Mouse (Mus musculus) myocyte (in vitro differentiated cells): Measurements from ENCODE around the gene Hoxa13. TPM values are rescaled to one million over a fixed set of nuclear protein-coding genes. Genes with fewer than 3 reads are reported as not detected.

Experiments used
- H3K27me3 ChIP-seq: one replicate; pipeline ENCODE4 v1.6.1; 2011; ENCODE audit not compliant: control insufficient read depth, insufficient read depth, insufficient read length
- H3K36me3 ChIP-seq: one replicate; pipeline ENCODE4 v1.6.1; 2011; ENCODE audit not compliant: control insufficient read depth, insufficient read depth
- H3K4me2 ChIP-seq: one replicate; pipeline ENCODE4 v1.6.1; 2011; ENCODE audit warnings: low read depth, control low read depth
- H3K4me3 ChIP-seq: one replicate; pipeline ENCODE4 v1.5.1; 2011; ENCODE audit warnings: mild to moderate bottlenecking, control low read depth, moderate library complexity
- H3K79me2 ChIP-seq: one replicate; pipeline ENCODE4 v1.6.1; 2011; ENCODE audit not compliant: control insufficient read depth, insufficient read depth
- H3ac ChIP-seq: one replicate; pipeline ENCODE4 v1.6.1; 2011; ENCODE audit not compliant: control insufficient read depth, insufficient read length
- CEBPB ChIP-seq: IDR thresholded peaks from 2 replicates; pipeline ENCODE4 v1.6.1; 2011; ENCODE audit warnings: mild to moderate bottlenecking, moderate library complexity; ENCODE audit not compliant: poor library complexity, insufficient read depth, severe bottlenecking
- E2F4 ChIP-seq: IDR thresholded peaks from one replicate; pipeline ENCODE4 v1.6.1; 2011; ENCODE audit warnings: mild to moderate bottlenecking, control low read depth, moderate library complexity; ENCODE audit not compliant: insufficient read depth
- MAX ChIP-seq: IDR thresholded peaks from one replicate; pipeline ENCODE4 v1.6.1; 2011; ENCODE audit warnings: low read depth, mild to moderate bottlenecking, control low read depth
- MYOD1 ChIP-seq, 3 experiments: IDR thresholded peaks; one replicate each; pipeline ENCODE4 v1.6.1; 2011; ENCODE audit warnings: control low read depth in 2 of 3, low read depth in 2 of 3, mild to moderate bottlenecking in 2 of 3, moderate library complexity in 1 of 3; ENCODE audit not compliant: insufficient read length in 2 of 3, control insufficient read depth in 1 of 3
- MYOG ChIP-seq, 3 experiments: IDR thresholded peaks; one replicate each; pipeline ENCODE4 v1.6.1; 2011; ENCODE audit warnings: control low read depth in 2 of 3, low read depth in 2 of 3, mild to moderate bottlenecking in 2 of 3; ENCODE audit not compliant: insufficient read length in 2 of 3, control insufficient read depth in 1 of 3, insufficient read depth in 1 of 3
- POLR2A ChIP-seq: IDR thresholded peaks from one replicate; pipeline ENCODE4 v1.6.1; 2011; ENCODE audit warnings: low read depth, mild to moderate bottlenecking, control low read depth, moderate library complexity; ENCODE audit not compliant: insufficient read length
- POLR2AphosphoS2 ChIP-seq: IDR thresholded peaks from one replicate; pipeline ENCODE4 v1.6.1; 2011; ENCODE audit warnings: low read depth, control low read depth; ENCODE audit not compliant: insufficient read length
- REST ChIP-seq: IDR thresholded peaks from one replicate; pipeline ENCODE4 v1.6.1; 2011; ENCODE audit warnings: mild to moderate bottlenecking, control low read depth, moderate library complexity; ENCODE audit not compliant: insufficient read depth, insufficient read length
- SRF ChIP-seq: IDR thresholded peaks from one replicate; pipeline ENCODE4 v1.6.1; 2011; ENCODE audit warnings: low read depth; ENCODE audit not compliant: control insufficient read depth, insufficient read length
- TCF12 ChIP-seq: IDR thresholded peaks from one replicate; pipeline ENCODE4 v1.6.1; 2011; ENCODE audit warnings: mild to moderate bottlenecking, control low read depth; ENCODE audit not compliant: poor library complexity, insufficient read depth, severe bottlenecking
- TCF3 ChIP-seq: IDR thresholded peaks from one replicate; pipeline ENCODE4 v1.6.1; 2011; ENCODE audit warnings: low read depth, control low read depth; ENCODE audit not compliant: insufficient read length
- USF1 ChIP-seq: IDR thresholded peaks from one replicate; pipeline ENCODE4 v1.6.1; 2011; ENCODE audit warnings: low read depth, mild to moderate bottlenecking, control low read depth, moderate library complexity
- polyA plus RNA-seq: library from polyadenylated mRNA; unstranded; fragments of >200 nt; fragmentation: generic; extraction: Trizol; gene quantifications from one replicate; pipeline ENCODE4 v1.2.1, GENCODE M21; 2012; ENCODE audit warnings: missing spikeins

Gene Hoxa13
- polyA plus RNA-seq, 1 experiment, result 0.72 TPM

DNA sequence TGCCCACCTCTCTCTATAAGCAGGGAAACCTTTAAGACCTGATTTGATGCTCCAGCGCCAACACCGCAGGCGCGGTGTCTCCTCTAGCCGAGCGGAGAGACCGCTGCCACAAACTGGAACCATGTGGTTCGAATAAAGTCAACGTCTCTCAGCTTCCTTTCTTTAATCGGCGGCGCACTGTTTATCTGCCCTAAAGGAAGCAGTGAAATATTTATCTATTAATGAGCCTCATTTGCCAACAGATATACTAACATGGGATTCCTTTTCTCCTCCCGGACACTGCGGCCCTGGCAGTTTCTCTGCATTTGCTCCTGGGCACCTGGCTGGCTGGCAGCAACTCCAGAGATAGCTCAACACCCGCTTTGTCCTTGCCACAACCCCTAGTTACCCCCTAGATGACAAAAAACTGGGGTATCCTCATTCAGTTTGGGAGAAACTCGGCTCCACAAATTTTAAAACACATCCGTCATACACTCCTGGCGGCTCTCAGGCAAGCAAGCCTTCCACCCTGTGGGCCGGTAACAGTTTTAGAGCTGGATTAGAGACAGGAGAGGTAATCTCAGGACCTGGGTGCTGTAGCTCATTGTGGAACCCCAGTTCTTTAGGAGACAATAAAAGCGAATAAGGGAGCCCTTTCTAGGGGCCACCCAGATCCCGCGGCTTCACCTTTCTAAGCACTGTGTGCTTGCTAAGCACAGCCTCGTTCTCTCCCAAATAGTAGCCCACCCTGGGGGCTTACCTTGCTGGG lies 42.6 kb downstream of the Hoxa13 start:
- TF ChIP-seq REST (no peak), TCF3 (no peak), USF1 (no peak), SRF (no peak), POLR2AphosphoS2 (no peak), MYOD1 (IDR thresholded peaks at IDR 0.05; ENCODE audit: control insufficient read depth in 1 of 3, insufficient read length in 2 of 3, low read depth in 2 of 3) (no peak), CEBPB (no peak), POLR2A (no peak), MAX (no peak), MYOG (IDR thresholded peaks at IDR 0.05; ENCODE audit: control insufficient read depth in 1 of 3, insufficient read depth in 1 of 3, insufficient read length in 2 of 3, low read depth in 2 of 3) (no peak), E2F4 (no peak), TCF12 (no peak)
- H3K36me3 ChIP-seq, result no peaks in the 10 kb centered on the region
- no peak overlapping the region for H3ac ChIP-seq
- H3K27me3 ChIP-seq, result no peaks in the 10 kb centered on the region
- H3K4me3 ChIP-seq, result peak overlapping the region; percentile 89
- H3K4me2 ChIP-seq, result peak overlapping the region; percentile 88
- H3K79me2 ChIP-seq, result peaks cover 21% of the 10 kb centered on the region

DNA sequence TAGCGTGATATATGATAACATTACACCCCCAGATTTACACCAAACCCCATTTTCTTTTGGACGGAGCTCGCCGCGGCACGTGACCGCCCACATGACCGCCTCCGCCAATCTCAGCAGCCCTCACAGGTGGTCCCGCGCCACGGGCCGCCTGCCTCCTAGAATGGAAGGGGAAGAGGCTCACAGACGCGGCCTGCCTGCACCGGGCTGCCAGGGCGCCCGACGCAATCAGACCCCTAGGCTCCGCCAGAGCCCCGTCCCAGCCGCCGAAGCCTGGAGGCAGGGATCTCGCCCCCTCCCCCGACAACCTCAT lies 43.3 kb downstream of the Hoxa13 start:
- Histone ChIP-seq H3K79me2 (peaks cover 17% of the 10 kb centered on the region), H3ac (peak overlapping the region; percentile 46), H3K4me3 (peak overlapping the region; percentile 89), H3K36me3 (no peaks in the 10 kb centered on the region), H3K4me2 (peak overlapping the region; percentile 88), H3K27me3 (no peaks in the 10 kb centered on the region)
- TF ChIP-seq MYOG (IDR thresholded peaks at IDR 0.05; ENCODE audit: control insufficient read depth in 1 of 3, insufficient read depth in 1 of 3, insufficient read length in 2 of 3, low read depth in 2 of 3) (peak in 2 of 3 experiments; percentile 30 to 42), REST (no peak), TCF12 (no peak), SRF (no peak), CEBPB (no peak), POLR2A (peak; percentile 84), TCF3 (no peak), E2F4 (no peak), USF1 (peak; percentile 95), MAX (no peak), POLR2AphosphoS2 (peak; percentile 83), MYOD1 (IDR thresholded peaks at IDR 0.05; ENCODE audit: control insufficient read depth in 1 of 3, insufficient read length in 2 of 3, low read depth in 2 of 3) (peak in 2 of 3 experiments; percentile 51 to 67)

DNA sequence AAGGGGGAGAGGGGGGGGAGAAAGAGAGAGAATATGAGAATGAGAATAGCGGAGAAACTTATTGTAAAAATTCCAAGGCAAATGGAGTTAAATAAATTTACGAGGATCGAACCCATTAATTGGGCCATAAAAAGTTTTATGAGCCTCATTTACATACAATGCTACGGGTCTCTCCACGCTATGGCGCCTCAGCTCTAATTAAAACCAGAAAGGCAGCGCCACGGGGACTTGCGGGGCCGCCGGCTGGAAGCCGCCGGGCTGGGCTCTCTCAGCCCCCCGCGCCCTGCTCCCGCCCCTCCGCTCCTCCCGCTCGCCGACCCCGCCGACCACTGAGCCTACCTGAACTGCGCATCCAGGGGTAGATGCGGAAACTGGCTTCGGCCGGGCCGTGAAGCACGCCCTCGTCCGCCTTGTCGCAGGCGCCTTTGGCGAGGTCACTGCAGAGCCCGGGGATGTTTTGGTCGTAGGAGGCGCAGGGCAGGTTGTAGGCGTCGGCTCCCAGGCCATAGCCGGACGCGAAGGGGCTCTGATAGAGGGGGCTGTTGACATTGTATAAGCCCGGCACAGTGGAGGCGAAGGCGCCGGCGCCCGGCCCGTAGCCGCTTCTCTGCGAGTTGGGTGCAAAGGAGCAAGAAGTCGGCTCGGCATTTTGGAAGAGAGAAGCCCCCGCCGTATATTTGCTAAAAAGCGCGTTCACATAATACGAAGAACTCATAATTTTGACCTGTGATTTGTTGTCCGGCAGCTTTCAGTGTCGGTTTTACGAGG lies 43.8 kb downstream of the Hoxa13 start:
- Histone ChIP-seq H3ac (peak overlapping the region; percentile 46), H3K4me2 (peak overlapping the region; percentile 88), H3K27me3 (no peaks in the 10 kb centered on the region), H3K4me3 (peak overlapping the region; percentile 89), H3K79me2 (peaks cover 16% of the 10 kb centered on the region), H3K36me3 (no peaks in the 10 kb centered on the region)
- peak; percentile 67 for TF ChIP-seq POLR2A
- no peak for TF ChIP-seq MYOG (IDR thresholded peaks at IDR 0.05; ENCODE audit: control insufficient read depth in 1 of 3, insufficient read depth in 1 of 3, insufficient read length in 2 of 3, low read depth in 2 of 3)
- TF ChIP-seq POLR2AphosphoS2, result peak; percentile 64

DNA sequence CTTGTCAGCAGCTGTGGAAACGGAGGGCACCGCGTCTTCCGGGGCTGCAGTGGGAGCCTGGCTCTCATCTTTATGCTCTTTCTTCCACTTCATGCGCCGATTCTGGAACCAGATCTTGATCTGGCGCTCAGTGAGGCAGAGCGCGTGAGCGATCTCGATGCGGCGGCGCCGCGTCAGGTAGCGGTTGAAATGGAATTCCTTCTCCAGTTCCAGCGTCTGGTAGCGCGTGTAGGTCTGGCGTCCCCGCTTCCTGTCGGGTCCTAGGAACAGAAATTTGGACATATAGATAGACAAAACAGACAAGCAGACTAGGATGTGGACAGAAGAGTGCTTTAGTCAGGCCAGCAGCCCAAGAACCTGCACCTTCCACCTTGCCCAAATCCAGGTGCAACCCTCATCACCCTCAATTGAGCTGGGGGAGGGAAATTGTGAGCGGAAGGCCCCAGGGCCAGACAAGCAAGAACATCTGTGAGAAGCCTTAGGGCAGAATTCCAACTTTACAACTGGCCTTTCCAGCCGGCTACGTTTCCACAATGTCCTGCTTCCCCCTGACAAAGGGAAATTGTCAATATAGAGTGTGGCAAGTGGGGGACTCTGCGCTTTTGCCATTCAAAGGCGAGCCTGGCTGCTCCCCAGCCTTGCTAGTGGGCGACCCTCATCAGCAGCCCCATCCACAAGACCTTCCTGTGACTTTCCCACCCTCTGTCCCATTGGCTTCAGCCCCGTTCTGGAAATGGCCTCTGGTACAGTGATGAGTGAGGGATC lies 44.7 kb downstream of the Hoxa13 start:
- peak overlapping the region; percentile 89 for H3K4me3 ChIP-seq
- H3K4me2 ChIP-seq, result peak overlapping the region; percentile 88
- H3ac ChIP-seq, result no peak overlapping the region
- H3K27me3 ChIP-seq, result no peaks in the 10 kb centered on the region
- peaks cover 22% of the 10 kb centered on the region for H3K79me2 ChIP-seq
- no peaks in the 10 kb centered on the region for H3K36me3 ChIP-seq
- TF ChIP-seq TCF12, result no peak
- no peak for TF ChIP-seq REST
- no peak for TF ChIP-seq CEBPB
- TF ChIP-seq POLR2A, result peak; percentile 7
